Mouse (Mus musculus) erythroid progenitor cell, adult 5-6 weeks (primary cell): ENCODE results near the gene Fam221a. TPM values are rescaled to one million over a fixed set of nuclear protein-coding genes. Genes with fewer than 3 reads are reported as not detected.

Experiments used
- ATAC-seq: replicated peaks from 2 replicates; pipeline ENCODE4 v1.8.0; 2016; ENCODE audit warnings: moderate number of reproducible peaks, mild to moderate bottlenecking, moderate TSS enrichment, inconsistent platforms; ENCODE audit not compliant: poor library complexity, low FRiP score, severe bottlenecking
- total RNA-seq, 2 experiments: library from RNA; stranded (forward) in 1 of 2; stranded (reverse) in 1 of 2; fragments of 150-400 nt in 1 of 2; fragments of 186-747, 209-891 nt in 1 of 2; gene quantifications; 2 replicates each; pipeline versions ENCODE4 v1.2.3 to v1.2.4; 2015 to 2017; ENCODE audit warnings: low replicate concordance in 2 of 2

Gene Fam221a
- total RNA-seq (2015; ENCODE audit: low replicate concordance) (4.6 TPM in 1 of 2 replicates, not detected in the other), total RNA-seq (2017; ENCODE audit: low replicate concordance) (not detected in 2 replicates)

GRCm38 (mm10) chr6:49367159-49368054 is at the start of gene Fam221a:
Fam221a (plus strand) TSS chr6:49367739.
- ATAC-seq = peak; percentile 87

GRCm38 (mm10) chr6:49318966-49319594 is 48.5 kb upstream of the Fam221a start, which contains the start of gene Ccdc126:
Ccdc126 (plus strand) TSS chr6:49319274.
- ATAC-seq = peak; percentile 91

GRCm38 (mm10) chr6:49319595-49320315 is 47.8 kb upstream of the Fam221a start:
- no peak for ATAC-seq

- no peak for ATAC-seq
Observed at GRCm38 (mm10) chr6:49321341-49321740, 46.2 kb upstream of the Fam221a start.

- ATAC-seq = no peak
Observed at GRCm38 (mm10) chr6:49322056-49322455, 45.5 kb upstream of the Fam221a start.

GRCm38 (mm10) chr6:49322986-49323385 is 44.6 kb upstream of the Fam221a start:
- ATAC-seq = no peak

GRCm38 (mm10) chr6:49324528-49324927 is 43.0 kb upstream of the Fam221a start:
- ATAC-seq = no peak

GRCm38 (mm10) chr6:49325294-49325693 is 42.2 kb upstream of the Fam221a start:
- ATAC-seq = no peak

GRCm38 (mm10) chr6:49326846-49327245 is 40.7 kb upstream of the Fam221a start:
- ATAC-seq = no peak

- no peak for ATAC-seq
Observed at GRCm38 (mm10) chr6:49331369-49332059, 36.0 kb upstream of the Fam221a start.

- no peak for ATAC-seq
Observed at GRCm38 (mm10) chr6:49332060-49332370, 35.5 kb upstream of the Fam221a start.

- ATAC-seq = no peak
Observed at GRCm38 (mm10) chr6:49338566-49338965, 29.0 kb upstream of the Fam221a start.

GRCm38 (mm10) chr6:49339145-49339544 is 28.4 kb upstream of the Fam221a start:
- ATAC-seq = 0 out of 2 replicates have a peak, but pooled peaks have one; percentile 25

- ATAC-seq = no peak
Observed at GRCm38 (mm10) chr6:49343737-49344469, 23.6 kb upstream of the Fam221a start.

GRCm38 (mm10) chr6:49349826-49350225 is 17.7 kb upstream of the Fam221a start:
- ATAC-seq = no peak

GRCm38 (mm10) chr6:49354613-49355012 is 12.9 kb upstream of the Fam221a start:
- no peak for ATAC-seq

- no peak for ATAC-seq
Observed at GRCm38 (mm10) chr6:49355171-49355570, 12.4 kb upstream of the Fam221a start.

- no peak for ATAC-seq
Observed at GRCm38 (mm10) chr6:49360420-49360819, 7.1 kb upstream of the Fam221a start.

- no peak for ATAC-seq
Observed at GRCm38 (mm10) chr6:49368212-49368611, 673 bp downstream of the Fam221a start.
